Mouse (Mus musculus) ES-Bruce4 (cell line): ENCODE data around the gene Slc16a14. TPM values are rescaled to one million over a fixed set of nuclear protein-coding genes. Genes with fewer than 3 reads are reported as not detected.
"Not testable (repeated sequence)": the region's sequence is repeated elsewhere in the genome, so short reads cannot be mapped to it uniquely, and the experiment has no call there.

ENCODE experiments used
- H3K27ac ChIP-seq: 2 replicates; pipeline ENCODE4 v1.5.1; 2012; ENCODE audit warnings: low read length, inconsistent platforms; ENCODE audit not compliant: insufficient read depth
- H3K27me3 ChIP-seq: 2 replicates; pipeline ENCODE4 v1.6.1; 2012; ENCODE audit warnings: mild to moderate bottlenecking, low read length, inconsistent platforms; ENCODE audit not compliant: control insufficient read depth, poor library complexity, insufficient read depth, severe bottlenecking
- H3K36me3 ChIP-seq: 2 replicates; pipeline ENCODE4 v1.6.1; 2012; ENCODE audit warnings: inconsistent platforms, mild to moderate bottlenecking, low read length, moderate library complexity; ENCODE audit not compliant: control insufficient read depth, poor library complexity, insufficient read depth, severe bottlenecking
- H3K4me1 ChIP-seq: one replicate; pipeline ENCODE4 v1.8.1; 2011; ENCODE audit warnings: low read length; ENCODE audit not compliant: control insufficient read depth, insufficient read depth
- H3K4me3 ChIP-seq: 2 replicates; pipeline ENCODE4 v1.5.1; 2011; ENCODE audit warnings: low read depth, mild to moderate bottlenecking, low read length
- H3K9ac ChIP-seq: 2 replicates; pipeline ENCODE4 v1.6.1; 2012; ENCODE audit warnings: low read depth, mild to moderate bottlenecking, inconsistent platforms; ENCODE audit not compliant: poor library complexity, severe bottlenecking
- H3K9me3 ChIP-seq: replicated peaks from 2 replicates; pipeline ENCODE4 v1.6.1; 2012; ENCODE audit warnings: mild to moderate bottlenecking, low read length, inconsistent platforms; ENCODE audit not compliant: control insufficient read depth, poor library complexity, insufficient read depth, severe bottlenecking
- CTCF ChIP-seq: IDR thresholded peaks from one replicate; pipeline ENCODE4 v1.8.1; 2011; ENCODE audit warnings: low read depth, low read length
- EP300 ChIP-seq: IDR thresholded peaks from 2 replicates; pipeline ENCODE4 v1.6.1; 2011; ENCODE audit warnings: low read depth, low read length; ENCODE audit not compliant: insufficient read depth
- POLR2A ChIP-seq: IDR thresholded peaks from one replicate; pipeline ENCODE4 v1.8.1; 2011; ENCODE audit warnings: low read length; ENCODE audit not compliant: insufficient read depth
- polyA plus RNA-seq: library from polyadenylated mRNA; stranded (reverse); fragments of >200 nt; gene quantifications from 2 replicates; pipeline ENCODE4 v1.2.4, GENCODE M21; 2011; ENCODE audit warnings: low read depth; ENCODE audit not compliant: missing spikeins, insufficient read depth, insufficient read length

Gene Slc16a14
- polyA plus RNA-seq: 0.54 TPM in 1 of 2 replicates, not detected in the other

DNA sequence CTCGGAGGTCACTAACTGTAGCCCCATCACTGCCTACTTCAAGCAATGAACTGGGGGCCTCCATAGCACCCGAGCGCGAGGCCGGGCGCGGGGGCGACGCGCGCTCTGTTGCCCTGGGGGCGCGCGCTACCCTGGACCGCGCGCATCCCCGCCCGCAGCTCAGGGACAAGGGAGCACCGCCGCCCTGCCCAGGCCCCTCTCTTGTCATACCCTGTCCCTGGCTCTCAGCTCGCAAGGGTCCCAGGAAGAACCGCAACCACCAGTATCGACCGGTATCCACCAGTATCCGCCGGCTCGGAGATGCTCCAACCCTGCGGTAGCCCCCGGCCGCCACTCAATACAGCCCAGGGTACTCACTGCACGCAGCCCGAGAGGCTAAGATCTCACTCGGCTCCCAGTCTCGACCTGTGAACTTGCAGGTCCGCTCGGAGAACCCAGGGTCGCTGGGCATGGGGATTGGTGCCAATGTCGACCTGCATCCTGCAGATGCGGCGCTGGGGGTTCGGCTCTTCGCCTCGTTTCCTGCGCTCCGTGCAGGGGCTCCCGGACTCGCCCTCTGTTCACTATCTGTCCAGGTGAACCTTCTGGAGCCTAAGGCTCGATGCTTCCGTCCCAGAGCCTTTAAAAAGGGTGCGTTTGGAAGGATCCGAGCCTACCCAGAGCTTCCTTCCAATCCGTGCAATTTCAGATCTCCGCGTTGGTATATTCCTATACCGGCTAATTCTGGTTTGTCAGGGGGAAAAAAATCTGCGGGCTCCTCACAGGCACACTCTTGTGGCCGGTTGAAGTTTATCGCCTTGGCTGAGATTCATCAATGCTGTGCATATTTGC is at the start of gene Slc16a14:
TSS of gene Slc16a14 (minus strand) at position 632 of the 831 bp plus-strand sequence.
- H3K27ac ChIP-seq: no peak within 1 kb of the TSS
- TF ChIP-seq CTCF (no peak), EP300 (no peak), POLR2A (no peak)

DNA sequence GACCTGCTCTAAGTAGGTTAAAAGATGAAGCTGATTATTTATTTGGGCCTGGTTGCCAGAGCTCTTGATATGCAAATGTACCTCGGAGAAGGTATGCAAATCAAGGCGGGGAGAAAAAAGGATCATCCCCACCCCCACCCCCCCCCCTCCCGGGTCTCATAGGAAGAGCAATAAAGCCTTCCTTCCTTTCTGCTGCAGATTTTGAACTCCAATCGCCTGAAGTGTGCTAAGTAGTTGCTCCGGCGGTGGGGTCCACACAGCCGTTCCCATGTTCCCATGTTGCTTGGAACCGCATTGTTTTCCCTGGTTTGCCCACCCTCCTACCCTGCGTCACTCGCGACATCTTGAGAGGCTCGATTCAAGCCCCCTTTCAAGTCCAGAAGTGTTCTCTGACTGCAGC is 26.8 kb upstream of the Slc16a14 start:
- peak overlapping the region; percentile 41; the same call in 1 of the 2 replicates for H3K27ac ChIP-seq
- not testable (repeated sequence) for H3K4me3 ChIP-seq, H3K9me3 ChIP-seq, H3K36me3 ChIP-seq, H3K27me3 ChIP-seq, H3K4me1 ChIP-seq, H3K9ac ChIP-seq

More for the DNA sequence above, at the start of gene Slc16a14:
- no peaks in the 10 kb centered on the region for H3K36me3 ChIP-seq
- H3K27me3 ChIP-seq: no peaks in the 10 kb centered on the region; the same call in 1 of the 2 replicates
- H3K9ac ChIP-seq: peak within 1 kb of the TSS; percentile 65
- H3K4me1 ChIP-seq: no peaks in the 10 kb centered on the region
- peak within 1 kb of the TSS; percentile 85 for H3K4me3 ChIP-seq
- no peaks in the 10 kb centered on the region for H3K9me3 ChIP-seq

DNA sequence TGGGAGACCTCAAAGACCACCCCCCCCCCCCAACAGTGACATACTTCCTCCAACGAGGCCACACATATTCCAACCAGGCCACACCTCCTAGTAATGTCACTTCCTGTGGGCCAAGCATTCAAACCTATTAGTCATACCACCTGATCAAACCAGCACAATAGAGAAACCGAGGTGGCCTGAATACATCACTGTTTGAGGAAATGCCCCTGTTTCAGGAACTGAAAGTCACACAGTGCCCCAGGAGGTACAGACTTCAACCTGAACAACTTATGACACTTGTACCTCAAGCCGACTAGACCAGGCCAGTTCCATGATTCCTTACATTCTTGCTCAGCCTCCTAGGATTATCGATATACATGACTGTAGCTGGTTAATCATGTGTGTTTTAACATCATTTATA is 22.8 kb upstream of the Slc16a14 start:
- not testable (repeated sequence) for H3K36me3 ChIP-seq

DNA sequence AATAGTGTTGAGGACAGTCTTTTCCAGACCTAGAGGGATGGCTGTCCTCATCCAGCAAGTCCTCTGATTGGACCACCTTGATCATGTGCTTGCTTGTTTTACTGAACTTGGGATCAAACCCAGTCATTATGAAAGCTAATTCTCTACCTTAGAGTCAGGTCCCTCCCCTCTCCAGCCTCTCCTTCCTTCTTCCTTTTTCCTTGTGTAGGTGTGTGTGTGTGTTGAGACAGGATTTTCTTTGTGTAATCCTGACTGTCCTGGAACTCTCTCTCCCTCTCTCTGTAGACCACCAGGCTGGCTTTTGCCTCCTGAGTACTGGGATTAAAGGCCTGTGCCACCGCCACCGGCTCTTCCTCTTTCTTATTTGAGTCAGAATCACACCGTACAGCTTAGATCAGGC is 21.8 kb upstream of the Slc16a14 start:
- H3K4me3 ChIP-seq, H3K9me3 ChIP-seq, H3K27ac ChIP-seq, H3K9ac ChIP-seq, H3K27me3 ChIP-seq, H3K4me1 ChIP-seq, H3K36me3 ChIP-seq: not testable (repeated sequence)

More for the DNA sequence above, 22.8 kb upstream of the Slc16a14 start:
- H3K9me3 ChIP-seq, H3K4me1 ChIP-seq, H3K27ac ChIP-seq, H3K4me3 ChIP-seq, H3K27me3 ChIP-seq, H3K9ac ChIP-seq: not testable (repeated sequence)

DNA sequence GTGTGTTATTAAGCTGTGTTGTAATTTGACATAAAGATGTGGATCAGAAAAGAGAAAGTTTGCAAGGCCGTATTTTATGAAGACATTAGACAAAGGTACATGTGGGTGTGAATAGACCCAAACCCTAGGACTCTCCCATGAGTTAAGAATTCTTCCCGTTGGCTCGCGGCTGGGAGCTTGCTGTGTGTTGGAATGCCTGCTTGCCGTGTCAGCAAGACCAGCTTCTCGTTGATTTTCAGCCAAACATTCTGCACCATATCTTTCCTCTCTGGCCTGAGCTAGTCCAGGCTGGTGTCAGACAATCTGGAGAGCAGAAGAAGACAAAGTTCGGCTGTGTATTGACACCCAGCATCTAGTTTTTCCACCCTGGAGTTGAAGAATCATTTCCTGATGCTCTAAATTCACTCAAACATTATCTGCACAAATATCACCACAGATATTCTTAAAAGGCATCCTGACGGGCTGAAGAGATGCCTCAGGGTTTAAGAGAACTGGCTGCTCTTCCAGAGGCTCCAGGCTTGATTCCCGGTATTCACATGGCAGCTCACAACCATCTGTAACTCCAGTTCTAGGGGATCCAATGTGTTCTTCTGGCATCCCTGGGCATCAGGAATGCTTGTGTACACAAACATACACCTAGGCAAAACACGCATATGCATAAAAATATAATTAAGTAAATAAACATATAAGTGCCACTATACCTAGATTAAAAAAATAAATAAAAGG is 17.7 kb upstream of the Slc16a14 start:
- TF ChIP-seq CTCF (no peak), POLR2A (no peak), EP300 (no peak)
- Histone ChIP-seq H3K9ac (no peak overlapping the region), H3K4me1 (no peaks in the 10 kb centered on the region), H3K4me3 (no peak overlapping the region), H3K36me3 (no peaks in the 10 kb centered on the region), H3K27ac (no peak overlapping the region), H3K9me3 (no peaks in the 10 kb centered on the region), H3K27me3 (no peaks in the 10 kb centered on the region)

DNA sequence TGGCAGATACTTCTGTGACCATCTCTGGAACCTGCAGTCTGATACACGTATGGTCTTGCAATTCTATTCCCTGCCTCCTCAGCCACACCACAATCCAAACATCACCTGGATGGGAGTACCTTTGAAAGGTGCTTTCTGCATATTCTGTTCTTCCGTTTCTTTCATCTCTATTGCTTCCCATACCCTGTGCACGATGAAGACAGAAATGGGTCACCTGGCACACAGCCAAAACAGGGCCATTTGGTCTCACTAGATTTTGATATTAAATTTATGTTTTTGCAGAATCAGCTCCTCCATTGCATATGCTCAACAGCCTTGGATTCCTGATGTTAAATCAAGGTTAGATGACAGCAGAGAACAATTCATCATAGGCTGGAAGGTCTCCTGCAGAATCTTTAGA is 16.6 kb upstream of the Slc16a14 start:
- H3K4me3 ChIP-seq: no peak overlapping the region
- no peaks in the 10 kb centered on the region for H3K27me3 ChIP-seq
- no peaks in the 10 kb centered on the region for H3K4me1 ChIP-seq
- H3K9ac ChIP-seq: no peak overlapping the region
- TF ChIP-seq CTCF (no peak), POLR2A (no peak), EP300 (no peak)
- H3K9me3 ChIP-seq: no peaks in the 10 kb centered on the region
- no peak overlapping the region for H3K27ac ChIP-seq
- H3K36me3 ChIP-seq: no peaks in the 10 kb centered on the region
